Mouse (Mus musculus) CD4-positive, CD25-positive, alpha-beta regulatory T cell, adult 9 weeks (primary cell): Measurements from ENCODE around the gene Lipk. TPM values are rescaled to one million over a fixed set of nuclear protein-coding genes. Genes with fewer than 3 reads are reported as not detected.

Experiments used
- polyA plus RNA-seq: library from polyadenylated mRNA; unstranded; fragments of 100-300 nt; shearing (Covaris generic); gene quantifications from one replicate; pipeline ENCODE4 v1.2.1, GENCODE M21; 2017

Gene Lipk
- polyA plus RNA-seq: not detected

DNA sequence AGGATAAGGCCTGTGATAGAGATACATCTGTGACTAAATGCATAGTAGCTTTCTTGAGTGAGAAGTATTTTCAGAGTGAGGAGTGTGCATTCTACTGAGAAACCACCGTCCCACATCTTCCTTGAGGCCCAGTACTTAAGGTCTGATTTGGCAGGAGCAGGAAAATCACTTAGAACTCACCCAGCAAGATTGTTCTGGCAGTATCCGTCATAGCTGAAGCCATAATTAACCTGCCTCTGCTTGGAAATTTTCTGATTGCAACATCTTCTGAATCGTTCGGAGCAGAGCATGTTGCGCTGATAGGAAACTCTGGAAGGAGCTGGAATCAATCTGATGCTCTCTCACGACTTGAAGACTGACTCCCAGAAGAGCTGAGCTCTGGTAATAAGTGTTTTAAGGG is at the start of gene Lipk:
Lipk (plus strand) TSS at position 289 of the 400 bp plus-strand sequence.

DNA sequence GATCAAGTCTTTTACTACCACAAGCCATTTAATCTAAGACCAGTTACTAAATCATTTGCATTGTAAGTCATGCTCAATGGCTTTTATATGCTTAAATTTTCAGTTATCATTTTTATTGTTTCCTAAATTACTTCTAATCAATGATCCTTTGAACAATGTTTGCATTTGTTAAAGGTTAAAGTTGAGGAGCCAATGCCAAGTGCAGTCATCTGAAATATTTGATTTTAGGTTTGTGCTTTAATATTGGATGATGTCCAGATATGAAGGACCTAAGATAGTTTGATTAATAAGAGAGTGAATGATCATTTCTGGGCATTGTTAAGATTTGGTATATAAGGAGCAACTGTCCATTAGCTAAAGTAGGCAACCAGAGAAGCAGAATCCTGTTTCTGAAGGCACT is 47.2 kb upstream of the Lipk start, which contains the start of gene Lipf:
Lipf (plus strand) TSS at position 301 of the 400 bp plus-strand sequence.

DNA sequence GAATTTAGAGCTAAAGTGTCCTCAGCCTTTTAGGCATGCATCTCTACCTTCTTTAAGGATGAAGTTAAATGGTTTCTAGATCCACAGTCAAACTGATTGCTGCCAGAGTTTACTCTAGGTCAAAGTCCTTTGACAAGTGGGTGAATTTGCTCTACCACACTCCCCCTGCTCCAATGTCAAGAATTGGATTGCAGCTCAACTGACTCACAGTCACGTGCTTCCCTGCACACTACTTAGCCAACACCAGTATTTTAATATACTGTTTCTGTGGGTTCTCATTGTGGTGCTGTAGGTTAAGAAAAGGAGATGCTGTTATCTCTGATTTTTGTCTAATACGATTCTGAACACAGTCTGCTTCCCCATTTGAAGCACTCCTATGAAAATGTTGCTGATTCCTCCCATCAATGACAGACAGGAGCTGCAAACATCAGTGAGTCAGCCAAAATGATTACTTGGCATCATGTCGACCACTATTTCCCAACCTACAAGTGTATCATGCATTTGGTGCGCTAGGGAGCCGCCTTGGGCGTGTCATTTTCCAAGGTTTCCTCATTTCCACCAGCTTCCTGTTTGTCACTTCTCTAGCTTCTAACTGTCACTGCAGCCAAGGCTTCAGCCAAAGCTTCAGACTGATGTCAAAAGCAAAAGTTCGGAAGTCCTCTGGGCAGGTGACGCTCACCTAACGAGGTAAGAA is 58.8 kb downstream of the Lipk start, which contains the start of gene Lipn:
Lipn (plus strand) TSS at position 580 of the 694 bp plus-strand sequence.

Other genes with a start within 250 kb of the Lipk start
- 18.4 TPM for gene Lipo3, start 246.3 kb upstream of the Lipk start, polyA plus RNA-seq
- not detected for gene Lipo1, start 220.8 kb upstream of the Lipk start, polyA plus RNA-seq
- gene Lipf, start 47.1 kb upstream of the Lipk start, polyA plus RNA-seq: not detected
- not detected for gene Lipn, start 59.1 kb downstream of the Lipk start, polyA plus RNA-seq
- not detected for gene Lipm, start 92.6 kb downstream of the Lipk start, polyA plus RNA-seq
- not detected for gene Ankrd22, start 157.8 kb downstream of the Lipk start, polyA plus RNA-seq
- gene Stambpl1, start 183.9 kb downstream of the Lipk start, polyA plus RNA-seq: 86.8 TPM
- gene Acta2, start 247.3 kb downstream of the Lipk start, polyA plus RNA-seq: 0.36 TPM